Mouse (Mus musculus) spleen, adult 2 months (tissue): ENCODE results near the gene Ncs1. TPM values are rescaled to one million over a fixed set of nuclear protein-coding genes. Genes with fewer than 3 reads are reported as not detected.
A peak's percentile ranks its signal among the peaks of the same experiment; 100 is the strongest.

Source experiments
- DNase-seq, 2 experiments: peaks; one replicate each; pipeline versions ENCODE4 v3.0.0 to v3.0.0-alpha.2; 2012 to 2021; ENCODE audit warnings: low spot score in 2 of 2, low read depth in 1 of 2
- H3K27ac ChIP-seq: fragments of 200-500 bp; 2 replicates; pipeline ENCODE4 v1.5.1; 2012; ENCODE audit warnings: low read length, inconsistent platforms; ENCODE audit not compliant: insufficient read depth
- H3K27me3 ChIP-seq: fragments of 200-500 bp; 2 replicates; pipeline ENCODE4 v1.6.1; 2012; ENCODE audit warnings: mild to moderate bottlenecking, moderate library complexity, low read length, inconsistent platforms; ENCODE audit not compliant: control insufficient read depth, insufficient read depth
- H3K36me3 ChIP-seq: fragments of 200-500 bp; 2 replicates; pipeline ENCODE4 v1.6.1; 2012; ENCODE audit warnings: mild to moderate bottlenecking, low read length, inconsistent platforms; ENCODE audit not compliant: control insufficient read depth, insufficient read depth
- H3K4me1 ChIP-seq: fragments of 200-500 bp; 2 replicates; pipeline ENCODE4 v1.6.1; 2011; ENCODE audit warnings: inconsistent platforms; ENCODE audit not compliant: control insufficient read depth, insufficient read depth, insufficient read length
- H3K4me3 ChIP-seq: fragments of 200-500 bp; 2 replicates; pipeline ENCODE4 v1.5.1; 2011; ENCODE audit warnings: mild to moderate bottlenecking, inconsistent platforms; ENCODE audit not compliant: insufficient read depth, insufficient read length; ENCODE audit errors: extremely low read depth
- CTCF ChIP-seq: fragments of 200-500 bp; IDR thresholded peaks from 2 replicates; pipeline ENCODE4 v1.5.1; 2011; ENCODE audit warnings: mild to moderate bottlenecking, inconsistent platforms; ENCODE audit not compliant: insufficient read depth, insufficient read length, insufficient replicate concordance; ENCODE audit errors: extremely low read depth
- POLR2A ChIP-seq: fragments of 200-500 bp; IDR thresholded peaks from 2 replicates; pipeline ENCODE4 v1.6.1; 2011; ENCODE audit warnings: low read depth, low read length, inconsistent platforms
- WGBS: fragments of 180-500 bp; shearing (Covaris S2); methylation state at CpG from one replicate; pipeline ENCODE4 v1.1.7; 2018; 5-methylcytosine and 5-hydroxymethylcytosine counted together
- polyA plus RNA-seq: library from polyadenylated mRNA; depleted of rRNA; stranded (reverse); fragments of >200 nt; gene quantifications from 2 replicates; pipeline ENCODE4 v1.2.3, GENCODE M21; 2012

Gene Ncs1
- polyA plus RNA-seq, 1 experiment, result 1.3 TPM

GRCm38 (mm10) chr2:31241639-31242038 lies 4.0 kb upstream of the Ncs1 start:
- H3K27ac ChIP-seq, result no peak overlapping the region
- peaks cover 15% of the 10 kb centered on the region for H3K4me1 ChIP-seq
- H3K4me3 ChIP-seq, result no peak overlapping the region
- no peak for TF ChIP-seq POLR2A
- TF ChIP-seq CTCF, result no peak
- peaks cover 14% of the 10 kb centered on the region for H3K27me3 ChIP-seq
- no peaks in the 10 kb centered on the region for H3K36me3 ChIP-seq
- DNase-seq, result no peak
- 48% methylated on average over 7 of the region's 7 CpGs for WGBS

DNA sequence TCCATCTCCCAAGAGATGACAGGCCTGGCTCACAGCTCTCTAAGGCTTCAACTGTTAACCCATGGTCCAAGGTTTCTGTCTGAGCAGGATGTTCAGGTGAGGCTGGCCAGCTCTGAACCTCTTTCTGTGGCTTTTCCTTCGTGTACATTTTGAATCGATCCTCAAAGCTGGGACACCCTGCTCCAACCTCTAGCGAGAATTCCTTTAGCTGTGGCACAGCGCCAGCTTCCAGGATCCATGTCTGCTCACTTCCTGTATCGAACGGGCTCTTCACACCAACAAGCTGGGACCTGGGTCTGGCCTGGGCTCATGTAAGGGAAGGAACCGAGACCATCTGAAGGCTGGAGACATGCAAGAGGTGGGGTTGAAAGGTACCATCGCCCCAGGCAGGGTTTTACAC lies 1.4 kb upstream of the Ncs1 start:
- Histone ChIP-seq H3K27ac (no peak overlapping the region), H3K27me3 (peaks cover 14% of the 10 kb centered on the region), H3K4me1 (peaks cover 13% of the 10 kb centered on the region), H3K36me3 (no peaks in the 10 kb centered on the region), H3K4me3 (no peak overlapping the region)
- TF ChIP-seq POLR2A, result no peak
- no peak for TF ChIP-seq CTCF
- 81% methylated on average over 8 of the region's 8 CpGs for WGBS
- no peak for DNase-seq

DNA sequence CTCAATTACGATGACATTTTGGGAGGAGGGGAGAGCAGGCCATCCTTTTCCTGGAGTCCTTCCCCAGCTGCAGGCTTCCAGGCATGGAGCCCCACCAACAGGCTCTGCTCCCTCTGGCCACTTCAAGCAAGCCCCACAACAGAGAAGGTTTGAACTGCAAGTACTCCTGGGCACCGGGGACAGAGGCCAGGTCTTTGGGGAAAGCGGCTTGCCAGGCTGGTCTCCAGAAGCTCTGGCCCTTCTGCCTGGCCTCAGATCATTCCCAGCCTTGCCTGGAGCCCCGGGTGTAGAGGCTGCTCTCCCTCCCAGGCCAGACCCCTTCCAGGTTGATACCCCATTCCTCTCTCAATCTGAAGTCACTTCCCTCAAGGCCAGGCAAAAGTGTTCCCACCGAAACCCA lies 572 bp upstream of the Ncs1 start:
- H3K36me3 ChIP-seq, result no peaks in the 10 kb centered on the region
- 64% methylated on average over 5 of the region's 5 CpGs for WGBS
- no peak overlapping the region for H3K4me3 ChIP-seq
- no peak overlapping the region for H3K27ac ChIP-seq
- DNase-seq, result no peak
- peaks cover 14% of the 10 kb centered on the region for H3K27me3 ChIP-seq
- peaks cover 13% of the 10 kb centered on the region for H3K4me1 ChIP-seq
- TF ChIP-seq POLR2A, result no peak

- DNase-seq, result no peak
- TF ChIP-seq POLR2A, result no peak
- TF ChIP-seq CTCF, result no peak
- peak overlapping the region; percentile 55; the same call in 1 of the 2 replicates for H3K4me3 ChIP-seq
- H3K27me3 ChIP-seq, result peaks cover 14% of the 10 kb centered on the region
- peaks cover 13% of the 10 kb centered on the region for H3K4me1 ChIP-seq
- H3K36me3 ChIP-seq, result no peaks in the 10 kb centered on the region
- WGBS, result 3% methylated on average over 41 of the region's 41 CpGs
- no peak overlapping the region for H3K27ac ChIP-seq
These were observed 788 bp downstream of the Ncs1 start for GRCm38 (mm10) chr2:31246251-31246971.

DNA sequence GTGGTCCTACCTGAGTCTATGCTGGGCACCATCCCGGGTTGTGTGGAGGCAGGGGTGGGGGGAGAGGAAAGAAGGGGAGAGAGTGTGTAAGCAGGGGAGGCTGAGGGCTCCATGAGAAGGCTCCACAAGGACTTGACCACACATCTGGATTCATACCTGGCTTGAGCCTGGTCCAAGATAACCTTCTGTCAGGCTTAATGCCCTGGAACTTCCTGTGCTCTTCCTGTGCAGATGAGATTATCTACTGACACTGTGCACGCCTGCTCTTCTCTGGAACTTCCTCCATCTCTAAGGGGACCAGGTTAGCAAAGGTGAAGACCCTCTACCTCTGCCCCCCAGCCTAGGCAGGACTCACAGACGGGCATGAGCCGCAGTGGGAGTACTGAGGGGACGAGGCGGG lies 3.2 kb downstream of the Ncs1 start:
- DNase-seq, result no peak
- Histone ChIP-seq H3K27me3 (peaks cover 14% of the 10 kb centered on the region), H3K27ac (no peak overlapping the region), H3K36me3 (no peaks in the 10 kb centered on the region), H3K4me3 (no peak overlapping the region), H3K4me1 (peaks cover 13% of the 10 kb centered on the region)
- 79% methylated on average over 6 of the region's 6 CpGs for WGBS
- TF ChIP-seq CTCF (no peak), POLR2A (no peak)

GRCm38 (mm10) chr2:31252167-31252566 lies 6.5 kb downstream of the Ncs1 start:
- 90% methylated on average over 4 of the region's 4 CpGs for WGBS
- peaks cover 8% of the 10 kb centered on the region; the same call in 1 of the 2 replicates for H3K4me1 ChIP-seq
- TF ChIP-seq POLR2A (no peak), CTCF (no peak)
- no peak overlapping the region for H3K4me3 ChIP-seq
- H3K27ac ChIP-seq, result no peak overlapping the region
- no peaks in the 10 kb centered on the region for H3K36me3 ChIP-seq
- DNase-seq, result no peak
- no peaks in the 10 kb centered on the region for H3K27me3 ChIP-seq

- Histone ChIP-seq H3K36me3 (no peaks in the 10 kb centered on the region), H3K27ac (no peak overlapping the region), H3K4me3 (no peak overlapping the region), H3K27me3 (no peaks in the 10 kb centered on the region), H3K4me1 (peaks cover 9% of the 10 kb centered on the region; the same call in 1 of the 2 replicates)
- WGBS, result 46% methylated on average over 3 of the region's 3 CpGs
- no peak for DNase-seq
- TF ChIP-seq CTCF (no peak), POLR2A (no peak)
These were observed 7.8 kb downstream of the Ncs1 start for GRCm38 (mm10) chr2:31253463-31253862.
